Mouse (Mus musculus): ENCODE data around the gene Mpp3. TPM values are rescaled to one million over a fixed set of nuclear protein-coding genes. Genes with fewer than 3 reads are reported as not detected.

The Mpp3 gene
- polyA plus RNA-seq, 1 experiment: not detected

- peaks cover 52% of the 10 kb centered on the region for H3K27me3 ChIP-seq (ENCODE audit: control insufficient read depth)
- H3K4me3 ChIP-seq (replicated peaks): no peak overlapping the region
- peaks cover 19% of the 10 kb centered on the region for H3K4me1 ChIP-seq (ENCODE audit: control insufficient read depth)
- TF ChIP-seq GATA1 (IDR thresholded peaks at IDR 0.05; ENCODE audit: low read length) (no peak), TAL1 (IDR thresholded peaks at IDR 0.05; ENCODE audit: low read length) (no peak)
- no peaks in the 10 kb centered on the region for H3K9me3 ChIP-seq (ENCODE audit: control insufficient read depth, low read length)
- no peaks in the 10 kb centered on the region for H3K36me3 ChIP-seq (ENCODE audit: control insufficient read depth)
Observed at GRCm38 (mm10) chr11:101981850-101982249, 46.4 kb downstream of the Mpp3 start.

GRCm38 (mm10) chr11:101980603-101981157, 47.6 kb downstream of the Mpp3 start:
- H3K9me3 ChIP-seq (ENCODE audit: control insufficient read depth, low read length): no peaks in the 10 kb centered on the region
- no peak for TF ChIP-seq TAL1 (IDR thresholded peaks at IDR 0.05; ENCODE audit: low read length)
- TF ChIP-seq GATA1 (IDR thresholded peaks at IDR 0.05; ENCODE audit: low read length): no peak
- H3K4me1 ChIP-seq (ENCODE audit: control insufficient read depth): peaks cover 12% of the 10 kb centered on the region
- H3K27me3 ChIP-seq (ENCODE audit: control insufficient read depth): peaks cover 40% of the 10 kb centered on the region
- H3K36me3 ChIP-seq (ENCODE audit: control insufficient read depth): no peaks in the 10 kb centered on the region
- no peak overlapping the region for H3K4me3 ChIP-seq (replicated peaks)

GRCm38 (mm10) chr11:101979140-101979539, 49.1 kb downstream of the Mpp3 start:
- H3K4me3 ChIP-seq (replicated peaks): no peak overlapping the region
- H3K9me3 ChIP-seq (ENCODE audit: control insufficient read depth, low read length): no peaks in the 10 kb centered on the region
- H3K27me3 ChIP-seq (ENCODE audit: control insufficient read depth): peaks cover 25% of the 10 kb centered on the region
- no peaks in the 10 kb centered on the region; the same call in 1 of the 2 replicates for H3K36me3 ChIP-seq (ENCODE audit: control insufficient read depth)
- peaks cover 2% of the 10 kb centered on the region for H3K4me1 ChIP-seq (ENCODE audit: control insufficient read depth)
- TF ChIP-seq GATA1 (IDR thresholded peaks at IDR 0.05; ENCODE audit: low read length): no peak
- TF ChIP-seq TAL1 (IDR thresholded peaks at IDR 0.05; ENCODE audit: low read length): no peak

GRCm38 (mm10) chr11:101976949-101977348, 51.3 kb downstream of the Mpp3 start:
- Histone ChIP-seq H3K4me1 (ENCODE audit: control insufficient read depth) (no peaks in the 10 kb centered on the region), H3K9me3 (ENCODE audit: control insufficient read depth, low read length) (no peaks in the 10 kb centered on the region), H3K36me3 (ENCODE audit: control insufficient read depth) (no peaks in the 10 kb centered on the region; the same call in 1 of the 2 replicates), H3K4me3 (replicated peaks) (no peak overlapping the region), H3K27me3 (ENCODE audit: control insufficient read depth) (peaks cover 4% of the 10 kb centered on the region)
- TF ChIP-seq GATA1 (IDR thresholded peaks at IDR 0.05; ENCODE audit: low read length) (no peak), TAL1 (IDR thresholded peaks at IDR 0.05; ENCODE audit: low read length) (no peak)

DNA sequence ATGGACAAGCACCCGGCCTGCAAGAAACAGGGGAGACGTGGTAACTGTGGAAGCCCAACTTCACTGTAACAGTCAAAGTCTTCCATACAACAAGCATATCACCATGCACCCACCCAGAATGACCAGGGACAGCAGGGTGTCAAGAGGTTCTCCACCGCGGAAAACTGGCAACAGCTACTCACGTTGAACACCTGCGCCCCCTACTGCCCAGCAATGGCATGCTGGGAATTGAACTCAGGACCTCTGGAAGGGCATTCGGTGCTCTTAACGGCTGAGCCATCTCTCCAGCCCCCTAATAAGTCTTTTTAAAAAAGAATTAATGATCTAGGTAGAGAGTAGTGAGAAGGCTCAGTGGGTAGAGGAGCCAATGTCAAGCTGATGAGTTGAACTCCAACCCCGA, 53.3 kb downstream of the Mpp3 start:
- H3K9me3 ChIP-seq (ENCODE audit: control insufficient read depth, low read length): no peaks in the 10 kb centered on the region
- no peak overlapping the region for H3K4me3 ChIP-seq (replicated peaks)
- no peak for TF ChIP-seq GATA1 (IDR thresholded peaks at IDR 0.05; ENCODE audit: low read length)
- no peaks in the 10 kb centered on the region for H3K27me3 ChIP-seq (ENCODE audit: control insufficient read depth)
- H3K4me1 ChIP-seq (ENCODE audit: control insufficient read depth): no peaks in the 10 kb centered on the region
- H3K36me3 ChIP-seq (ENCODE audit: control insufficient read depth): no peaks in the 10 kb centered on the region; the same call in 1 of the 2 replicates

- TF ChIP-seq TAL1 (IDR thresholded peaks at IDR 0.05; ENCODE audit: low read length) (no peak), GATA1 (IDR thresholded peaks at IDR 0.05; ENCODE audit: low read length) (no peak)
Observed at GRCm38 (mm10) chr11:101974181-101974580, 54.1 kb downstream of the Mpp3 start.

DNA sequence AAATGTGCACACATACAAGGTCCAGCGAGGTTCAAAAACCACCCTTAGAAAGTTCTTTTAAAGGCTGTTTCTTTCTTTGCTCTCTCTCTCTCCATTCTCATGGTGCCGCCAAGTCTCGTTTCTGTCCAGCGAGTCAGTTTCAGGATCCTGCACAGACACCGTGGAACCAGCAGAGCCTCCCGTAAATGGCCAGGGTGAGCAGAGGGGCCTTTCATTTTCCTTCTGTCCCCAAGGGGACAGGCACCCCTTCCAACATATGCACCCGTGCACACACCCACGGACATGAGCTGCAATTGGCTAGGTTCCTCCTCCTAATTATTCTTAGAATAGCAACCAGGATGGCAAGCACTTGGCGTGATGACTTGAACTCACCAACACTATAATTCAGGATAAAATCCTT, 54.8 kb downstream of the Mpp3 start:
- H3K4me1 ChIP-seq (ENCODE audit: control insufficient read depth): no peaks in the 10 kb centered on the region
- H3K4me3 ChIP-seq (replicated peaks): no peak overlapping the region
- no peaks in the 10 kb centered on the region; the same call in 1 of the 2 replicates for H3K36me3 ChIP-seq (ENCODE audit: control insufficient read depth)
- TF ChIP-seq TAL1 (IDR thresholded peaks at IDR 0.05; ENCODE audit: low read length) (no peak), GATA1 (IDR thresholded peaks at IDR 0.05; ENCODE audit: low read length) (no peak)
- H3K27me3 ChIP-seq (ENCODE audit: control insufficient read depth): no peaks in the 10 kb centered on the region
- no peaks in the 10 kb centered on the region for H3K9me3 ChIP-seq (ENCODE audit: control insufficient read depth, low read length)

More at GRCm38 (mm10) chr11:101974181-101974580, 54.1 kb downstream of the Mpp3 start:
- Histone ChIP-seq H3K4me1 (ENCODE audit: control insufficient read depth) (no peaks in the 10 kb centered on the region), H3K27me3 (ENCODE audit: control insufficient read depth) (no peaks in the 10 kb centered on the region), H3K4me3 (replicated peaks) (no peak overlapping the region), H3K9me3 (ENCODE audit: control insufficient read depth, low read length) (no peaks in the 10 kb centered on the region), H3K36me3 (ENCODE audit: control insufficient read depth) (no peaks in the 10 kb centered on the region; the same call in 1 of the 2 replicates)

GRCm38 (mm10) chr11:101972651-101973050, 55.6 kb downstream of the Mpp3 start:
- H3K4me3 ChIP-seq (replicated peaks): no peak overlapping the region
- peaks cover 4% of the 10 kb centered on the region for H3K27me3 ChIP-seq (ENCODE audit: control insufficient read depth)
- H3K9me3 ChIP-seq (ENCODE audit: control insufficient read depth, low read length): no peaks in the 10 kb centered on the region
- TF ChIP-seq TAL1 (IDR thresholded peaks at IDR 0.05; ENCODE audit: low read length): no peak
- no peak for TF ChIP-seq GATA1 (IDR thresholded peaks at IDR 0.05; ENCODE audit: low read length)
- H3K36me3 ChIP-seq (ENCODE audit: control insufficient read depth): no peaks in the 10 kb centered on the region; the same call in 1 of the 2 replicates
- H3K4me1 ChIP-seq (ENCODE audit: control insufficient read depth): no peaks in the 10 kb centered on the region

DNA sequence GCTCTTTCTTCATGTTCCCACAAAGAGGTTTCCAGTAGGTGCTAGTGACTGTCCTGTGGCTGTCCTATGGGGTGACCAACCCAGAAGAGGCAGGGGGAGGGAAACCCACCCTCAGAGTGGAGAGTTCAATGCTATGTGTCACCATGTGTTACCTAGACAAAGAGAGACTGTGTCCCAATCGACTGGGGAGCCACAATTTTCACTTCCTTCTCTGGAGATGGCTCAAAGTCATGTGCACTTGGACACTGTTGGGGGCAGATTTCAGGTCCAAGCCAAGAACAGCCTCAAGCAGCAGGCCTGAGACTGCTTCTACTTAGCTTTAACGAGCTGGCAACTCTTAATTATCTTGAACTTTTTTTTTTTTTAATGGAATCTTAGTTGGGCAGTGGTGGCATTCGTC, 56.2 kb downstream of the Mpp3 start:
- no peaks in the 10 kb centered on the region for H3K4me1 ChIP-seq (ENCODE audit: control insufficient read depth)
- no peak overlapping the region for H3K4me3 ChIP-seq (replicated peaks)
- TF ChIP-seq TAL1 (IDR thresholded peaks at IDR 0.05; ENCODE audit: low read length) (no peak), GATA1 (IDR thresholded peaks at IDR 0.05; ENCODE audit: low read length) (no peak)
- no peaks in the 10 kb centered on the region; the same call in 1 of the 2 replicates for H3K36me3 ChIP-seq (ENCODE audit: control insufficient read depth)
- H3K27me3 ChIP-seq (ENCODE audit: control insufficient read depth): peaks cover 10% of the 10 kb centered on the region
- H3K9me3 ChIP-seq (ENCODE audit: control insufficient read depth, low read length): no peaks in the 10 kb centered on the region

- peaks cover 17% of the 10 kb centered on the region for H3K27me3 ChIP-seq (ENCODE audit: control insufficient read depth)
- TF ChIP-seq TAL1 (IDR thresholded peaks at IDR 0.05; ENCODE audit: low read length): no peak
- no peak for TF ChIP-seq GATA1 (IDR thresholded peaks at IDR 0.05; ENCODE audit: low read length)
- H3K4me3 ChIP-seq (replicated peaks): no peak overlapping the region
- no peaks in the 10 kb centered on the region for H3K4me1 ChIP-seq (ENCODE audit: control insufficient read depth)
- no peaks in the 10 kb centered on the region; the same call in 1 of the 2 replicates for H3K36me3 ChIP-seq (ENCODE audit: control insufficient read depth)
- H3K9me3 ChIP-seq (ENCODE audit: control insufficient read depth, low read length): no peaks in the 10 kb centered on the region
Observed at GRCm38 (mm10) chr11:101971410-101971809, 56.9 kb downstream of the Mpp3 start.

Data from erythroblast, embryonic 14.5 days (primary cell).